Mouse (Mus musculus): Measurements from ENCODE around the gene Sbk2. TPM values are rescaled to one million over a fixed set of nuclear protein-coding genes. Genes with fewer than 3 reads are reported as not detected.
A peak's percentile ranks its signal among the peaks of the same experiment; 100 is the strongest.

Sbk2 gene
- polyA plus RNA-seq, 1 experiment from 2014 or later = 10.4 TPM

- H3K4me3 ChIP-seq (ENCODE audit: low read length) = peak overlapping the region; percentile 1
- H3K4me2 ChIP-seq (ENCODE audit: low read depth, low read length) = peak overlapping the region; percentile 78
- 0 out of 2 replicates have a peak overlapping the region, but pooled peaks have one; percentile 32 for H3K9ac ChIP-seq (ENCODE audit: low read length)
- H3K27ac ChIP-seq (ENCODE audit: low read length) = no peak overlapping the region
- peaks cover 12% of the 10 kb centered on the region for H3K27me3 ChIP-seq (ENCODE audit: control insufficient read depth, insufficient read depth, low read length)
- 48% methylated on average over 58 of the region's 59 CpGs for WGBS
- ATAC-seq (replicated peaks; ENCODE audit: extremely low read depth, insufficient read depth, low FRiP score) = no peak
- peaks cover 14% of the 10 kb centered on the region for H3K4me1 ChIP-seq (ENCODE audit: control insufficient read depth, insufficient read depth, low read length)
- 0 out of 2 replicates have a peak, but pooled peaks cover 5% of the 10 kb centered on the region for H3K9me3 ChIP-seq (replicated peaks; ENCODE audit: control insufficient read depth, low read length)
- peaks cover 18% of the 10 kb centered on the region for H3K36me3 ChIP-seq (ENCODE audit: control insufficient read depth, insufficient read depth)
These were observed 30.0 kb upstream of the Sbk2 start for GRCm38 (mm10) chr7:4993999-4994788.

GRCm38 (mm10) chr7:4993347-4993998, 29.3 kb upstream of the Sbk2 start:
- Histone ChIP-seq H3K9ac (ENCODE audit: low read length) (0 out of 2 replicates have a peak overlapping the region, but pooled peaks have one; percentile 32), H3K36me3 (ENCODE audit: control insufficient read depth, insufficient read depth) (peaks cover 18% of the 10 kb centered on the region), H3K9me3 (replicated peaks; ENCODE audit: control insufficient read depth, low read length) (0 out of 2 replicates have a peak, but pooled peaks cover 5% of the 10 kb centered on the region), H3K27me3 (ENCODE audit: control insufficient read depth, insufficient read depth, low read length) (peaks cover 12% of the 10 kb centered on the region), H3K27ac (ENCODE audit: low read length) (no peak overlapping the region), H3K4me2 (ENCODE audit: low read depth, low read length) (peak overlapping the region; percentile 39), H3K4me1 (ENCODE audit: control insufficient read depth, insufficient read depth, low read length) (peaks cover 14% of the 10 kb centered on the region), H3K4me3 (ENCODE audit: low read length) (peak overlapping the region; percentile 1; the same call in 1 of the 2 replicates)
- ATAC-seq (replicated peaks; ENCODE audit: extremely low read depth, insufficient read depth, low FRiP score) = no peak
- WGBS = 47% methylated on average over 55 of the region's 55 CpGs

GRCm38 (mm10) chr7:4988250-4988649, 24.0 kb upstream of the Sbk2 start:
- H3K9ac ChIP-seq (ENCODE audit: low read length) = no peak overlapping the region
- H3K4me1 ChIP-seq (ENCODE audit: control insufficient read depth, insufficient read depth, low read length) = no peaks in the 10 kb centered on the region
- H3K9me3 ChIP-seq (replicated peaks; ENCODE audit: control insufficient read depth, low read length) = 0 out of 2 replicates have a peak, but pooled peaks cover 2% of the 10 kb centered on the region
- H3K4me2 ChIP-seq (ENCODE audit: low read depth, low read length) = no peak overlapping the region
- H3K4me3 ChIP-seq (ENCODE audit: low read length) = no peak overlapping the region
- H3K27ac ChIP-seq (ENCODE audit: low read length) = no peak overlapping the region
- peaks cover 14% of the 10 kb centered on the region for H3K36me3 ChIP-seq (ENCODE audit: control insufficient read depth, insufficient read depth)
- no peaks in the 10 kb centered on the region; the same call in 1 of the 2 replicates for H3K27me3 ChIP-seq (ENCODE audit: control insufficient read depth, insufficient read depth, low read length)
- WGBS = 29% methylated on average over 2 of the region's 2 CpGs
- ATAC-seq (replicated peaks; ENCODE audit: extremely low read depth, insufficient read depth, low FRiP score) = no peak

- H3K4me3 ChIP-seq (ENCODE audit: low read length) = no peak overlapping the region
- no peak for ATAC-seq (replicated peaks; ENCODE audit: extremely low read depth, insufficient read depth, low FRiP score)
- 87% methylated on average over 7 of the region's 7 CpGs for WGBS
- no peak overlapping the region for H3K4me2 ChIP-seq (ENCODE audit: low read depth, low read length)
- H3K4me1 ChIP-seq (ENCODE audit: control insufficient read depth, insufficient read depth, low read length) = peaks cover 7% of the 10 kb centered on the region
- H3K27ac ChIP-seq (ENCODE audit: low read length) = no peak overlapping the region
- no peak overlapping the region for H3K9ac ChIP-seq (ENCODE audit: low read length)
- 0 out of 2 replicates have a peak, but pooled peaks cover 2% of the 10 kb centered on the region for H3K9me3 ChIP-seq (replicated peaks; ENCODE audit: control insufficient read depth, low read length)
- no peaks in the 10 kb centered on the region for H3K27me3 ChIP-seq (ENCODE audit: control insufficient read depth, insufficient read depth, low read length)
- H3K36me3 ChIP-seq (ENCODE audit: control insufficient read depth, insufficient read depth) = no peaks in the 10 kb centered on the region
These were observed 12.6 kb upstream of the Sbk2 start for GRCm38 (mm10) chr7:4976832-4977231.

GRCm38 (mm10) chr7:4975455-4975854, 11.2 kb upstream of the Sbk2 start:
- Histone ChIP-seq H3K4me1 (ENCODE audit: control insufficient read depth, insufficient read depth, low read length) (peaks cover 9% of the 10 kb centered on the region), H3K4me3 (ENCODE audit: low read length) (no peak overlapping the region), H3K36me3 (ENCODE audit: control insufficient read depth, insufficient read depth) (no peaks in the 10 kb centered on the region), H3K9ac (ENCODE audit: low read length) (no peak overlapping the region), H3K9me3 (replicated peaks; ENCODE audit: control insufficient read depth, low read length) (0 out of 2 replicates have a peak, but pooled peaks cover 2% of the 10 kb centered on the region), H3K27ac (ENCODE audit: low read length) (no peak overlapping the region), H3K4me2 (ENCODE audit: low read depth, low read length) (no peak overlapping the region), H3K27me3 (ENCODE audit: control insufficient read depth, insufficient read depth, low read length) (no peaks in the 10 kb centered on the region)
- no peak for ATAC-seq (replicated peaks; ENCODE audit: extremely low read depth, insufficient read depth, low FRiP score)
- WGBS = 53% methylated on average over 4 of the region's 4 CpGs

GRCm38 (mm10) chr7:4972321-4973047, 8.3 kb upstream of the Sbk2 start:
- H3K4me2 ChIP-seq (ENCODE audit: low read depth, low read length) = no peak overlapping the region
- H3K4me1 ChIP-seq (ENCODE audit: control insufficient read depth, insufficient read depth, low read length) = peaks cover 9% of the 10 kb centered on the region
- H3K27me3 ChIP-seq (ENCODE audit: control insufficient read depth, insufficient read depth, low read length) = no peaks in the 10 kb centered on the region
- peak overlapping the region; percentile 61 for H3K27ac ChIP-seq (ENCODE audit: low read length)
- no peak overlapping the region for H3K4me3 ChIP-seq (ENCODE audit: low read length)
- no peaks in the 10 kb centered on the region for H3K36me3 ChIP-seq (ENCODE audit: control insufficient read depth, insufficient read depth)
- H3K9ac ChIP-seq (ENCODE audit: low read length) = no peak overlapping the region
- peak; percentile 85 for ATAC-seq (replicated peaks; ENCODE audit: extremely low read depth, insufficient read depth, low FRiP score)
- 0 out of 2 replicates have a peak, but pooled peaks cover 2% of the 10 kb centered on the region for H3K9me3 ChIP-seq (replicated peaks; ENCODE audit: control insufficient read depth, low read length)
- 35% methylated on average over 18 of the region's 18 CpGs for WGBS

GRCm38 (mm10) chr7:4971710-4972109, 7.5 kb upstream of the Sbk2 start:
- H3K4me1 ChIP-seq (ENCODE audit: control insufficient read depth, insufficient read depth, low read length) = peaks cover 9% of the 10 kb centered on the region
- H3K4me3 ChIP-seq (ENCODE audit: low read length) = no peak overlapping the region
- H3K27ac ChIP-seq (ENCODE audit: low read length) = peak overlapping the region; percentile 61
- H3K27me3 ChIP-seq (ENCODE audit: control insufficient read depth, insufficient read depth, low read length) = no peaks in the 10 kb centered on the region
- no peak; the same call in 1 of the 2 replicates for ATAC-seq (replicated peaks; ENCODE audit: extremely low read depth, insufficient read depth, low FRiP score)
- H3K4me2 ChIP-seq (ENCODE audit: low read depth, low read length) = no peak overlapping the region
- H3K36me3 ChIP-seq (ENCODE audit: control insufficient read depth, insufficient read depth) = no peaks in the 10 kb centered on the region
- 0 out of 2 replicates have a peak overlapping the region, but pooled peaks have one; percentile 18 for H3K9ac ChIP-seq (ENCODE audit: low read length)
- no peaks in the 10 kb centered on the region for H3K9me3 ChIP-seq (replicated peaks; ENCODE audit: control insufficient read depth, low read length)
- 20% methylated on average over 7 of the region's 7 CpGs for WGBS

GRCm38 (mm10) chr7:4971068-4971467, 6.9 kb upstream of the Sbk2 start, which contains the start of gene Sbk3:
TSS of gene Sbk3 (minus strand) at chr7:4971168.
- Histone ChIP-seq H3K9ac (ENCODE audit: low read length) (0 out of 2 replicates have a peak within 1 kb of the TSS, but pooled peaks have one; percentile 18), H3K27me3 (ENCODE audit: control insufficient read depth, insufficient read depth, low read length) (no peaks in the 10 kb centered on the region), H3K4me1 (ENCODE audit: control insufficient read depth, insufficient read depth, low read length) (peaks cover 9% of the 10 kb centered on the region), H3K4me2 (ENCODE audit: low read depth, low read length) (no peak within 1 kb of the TSS), H3K36me3 (ENCODE audit: control insufficient read depth, insufficient read depth) (no peaks in the 10 kb centered on the region), H3K4me3 (ENCODE audit: low read length) (no peak within 1 kb of the TSS), H3K27ac (ENCODE audit: low read length) (peak within 1 kb of the TSS; percentile 61), H3K9me3 (replicated peaks; ENCODE audit: control insufficient read depth, low read length) (no peaks in the 10 kb centered on the region)
- 36% methylated on average over 6 of the region's 6 CpGs for WGBS
- no peak for ATAC-seq (replicated peaks; ENCODE audit: extremely low read depth, insufficient read depth, low FRiP score)

All from heart, embryonic 16.5 days (tissue).